Mouse (Mus musculus): Measurements from ENCODE around the gene Kcnh7. TPM values are rescaled to one million over a fixed set of nuclear protein-coding genes. Genes with fewer than 3 reads are reported as not detected.

Gene Kcnh7
- polyA plus RNA-seq, 1 experiment: not detected

- H3K36me3 ChIP-seq (ENCODE audit: control insufficient read depth, insufficient read depth): no peaks in the 10 kb centered on the region
- H3K27me3 ChIP-seq (ENCODE audit: control insufficient read depth, insufficient read depth, insufficient read length): no peaks in the 10 kb centered on the region
- no peak overlapping the region for H3ac ChIP-seq (ENCODE audit: control insufficient read depth, insufficient read length, low read depth)
- TF ChIP-seq CEBPB (IDR thresholded peaks at IDR 0.05; ENCODE audit: low read depth) (no peak), MAX (IDR thresholded peaks at IDR 0.05) (no peak), USF1 (IDR thresholded peaks at IDR 0.05; ENCODE audit: low read depth) (no peak), MYOD1 (IDR thresholded peaks at IDR 0.05; ENCODE audit: control insufficient read depth, insufficient read length, low read depth) (no peak), MYOG (IDR thresholded peaks at IDR 0.05; ENCODE audit: control insufficient read depth, extremely low read depth, insufficient read length) (no peak), CTCF (IDR thresholded peaks at IDR 0.05; ENCODE audit: control insufficient read depth, insufficient read depth, insufficient read length) (no peak), FOSL1 (IDR thresholded peaks at IDR 0.05; ENCODE audit: insufficient read depth, low read length, poor library complexity, severe bottlenecking) (no peak)
- no peaks in the 10 kb centered on the region for H3K79me3 ChIP-seq (ENCODE audit: low read depth)
- no peak overlapping the region for H3K4me3 ChIP-seq (ENCODE audit: insufficient read depth, poor library complexity, severe bottlenecking)
- no peaks in the 10 kb centered on the region for H3K79me2 ChIP-seq (ENCODE audit: control insufficient read depth, insufficient read depth)
Measured at GRCm38 (mm10) chr2:62664839-62665238, 519.2 kb downstream of the Kcnh7 start.

GRCm38 (mm10) chr2:62664135-62664670 is 519.9 kb downstream of the Kcnh7 start, which contains the start of gene Gca:
Gene Gca, plus strand, starts transcription at chr2:62664285.
- peak within 1 kb of the TSS; percentile 12 for H3ac ChIP-seq (ENCODE audit: control insufficient read depth, insufficient read length, low read depth)
- H3K79me3 ChIP-seq (ENCODE audit: low read depth): no peaks in the 10 kb centered on the region
- no peaks in the 10 kb centered on the region for H3K79me2 ChIP-seq (ENCODE audit: control insufficient read depth, insufficient read depth)
- no peak within 1 kb of the TSS for H3K4me3 ChIP-seq (ENCODE audit: insufficient read depth, poor library complexity, severe bottlenecking)
- no peaks in the 10 kb centered on the region for H3K36me3 ChIP-seq (ENCODE audit: control insufficient read depth, insufficient read depth)
- H3K27me3 ChIP-seq (ENCODE audit: control insufficient read depth, insufficient read depth, insufficient read length): no peaks in the 10 kb centered on the region
- TF ChIP-seq FOSL1 (IDR thresholded peaks at IDR 0.05; ENCODE audit: insufficient read depth, low read length, poor library complexity, severe bottlenecking): no peak
- no peak for TF ChIP-seq MAX (IDR thresholded peaks at IDR 0.05)
- TF ChIP-seq MYOD1 (IDR thresholded peaks at IDR 0.05; ENCODE audit: control insufficient read depth, insufficient read length, low read depth): no peak
- no peak for TF ChIP-seq MYOG (IDR thresholded peaks at IDR 0.05; ENCODE audit: control insufficient read depth, extremely low read depth, insufficient read length)
- TF ChIP-seq CEBPB (IDR thresholded peaks at IDR 0.05; ENCODE audit: low read depth): no peak
- TF ChIP-seq USF1 (IDR thresholded peaks at IDR 0.05; ENCODE audit: low read depth): no peak
- no peak for TF ChIP-seq CTCF (IDR thresholded peaks at IDR 0.05; ENCODE audit: control insufficient read depth, insufficient read depth, insufficient read length)

GRCm38 (mm10) chr2:62662560-62662959 is 521.5 kb downstream of the Kcnh7 start:
- Histone ChIP-seq H3K36me3 (ENCODE audit: control insufficient read depth, insufficient read depth) (no peaks in the 10 kb centered on the region), H3K27me3 (ENCODE audit: control insufficient read depth, insufficient read depth, insufficient read length) (no peaks in the 10 kb centered on the region), H3K4me3 (ENCODE audit: insufficient read depth, poor library complexity, severe bottlenecking) (no peak overlapping the region), H3K79me3 (ENCODE audit: low read depth) (no peaks in the 10 kb centered on the region), H3ac (ENCODE audit: control insufficient read depth, insufficient read length, low read depth) (no peak overlapping the region), H3K79me2 (ENCODE audit: control insufficient read depth, insufficient read depth) (no peaks in the 10 kb centered on the region)
- TF ChIP-seq MYOG (IDR thresholded peaks at IDR 0.05; ENCODE audit: control insufficient read depth, extremely low read depth, insufficient read length) (no peak), FOSL1 (IDR thresholded peaks at IDR 0.05; ENCODE audit: insufficient read depth, low read length, poor library complexity, severe bottlenecking) (no peak), CTCF (IDR thresholded peaks at IDR 0.05; ENCODE audit: control insufficient read depth, insufficient read depth, insufficient read length) (no peak), MYOD1 (IDR thresholded peaks at IDR 0.05; ENCODE audit: control insufficient read depth, insufficient read length, low read depth) (no peak), CEBPB (IDR thresholded peaks at IDR 0.05; ENCODE audit: low read depth) (no peak), USF1 (IDR thresholded peaks at IDR 0.05; ENCODE audit: low read depth) (no peak), MAX (IDR thresholded peaks at IDR 0.05) (no peak)

GRCm38 (mm10) chr2:62660565-62660964 is 523.5 kb downstream of the Kcnh7 start:
- H3K79me2 ChIP-seq (ENCODE audit: control insufficient read depth, insufficient read depth): no peaks in the 10 kb centered on the region
- no peak for TF ChIP-seq CTCF (IDR thresholded peaks at IDR 0.05; ENCODE audit: control insufficient read depth, insufficient read depth, insufficient read length)
- TF ChIP-seq FOSL1 (IDR thresholded peaks at IDR 0.05; ENCODE audit: insufficient read depth, low read length, poor library complexity, severe bottlenecking): no peak
- TF ChIP-seq CEBPB (IDR thresholded peaks at IDR 0.05; ENCODE audit: low read depth): no peak
- TF ChIP-seq USF1 (IDR thresholded peaks at IDR 0.05; ENCODE audit: low read depth): no peak
- TF ChIP-seq MAX (IDR thresholded peaks at IDR 0.05): no peak
- no peak for TF ChIP-seq MYOG (IDR thresholded peaks at IDR 0.05; ENCODE audit: control insufficient read depth, extremely low read depth, insufficient read length)
- no peak for TF ChIP-seq MYOD1 (IDR thresholded peaks at IDR 0.05; ENCODE audit: control insufficient read depth, insufficient read length, low read depth)
- no peaks in the 10 kb centered on the region for H3K79me3 ChIP-seq (ENCODE audit: low read depth)
- no peak overlapping the region for H3ac ChIP-seq (ENCODE audit: control insufficient read depth, insufficient read length, low read depth)
- no peak overlapping the region for H3K4me3 ChIP-seq (ENCODE audit: insufficient read depth, poor library complexity, severe bottlenecking)
- H3K27me3 ChIP-seq (ENCODE audit: control insufficient read depth, insufficient read depth, insufficient read length): no peaks in the 10 kb centered on the region
- H3K36me3 ChIP-seq (ENCODE audit: control insufficient read depth, insufficient read depth): no peaks in the 10 kb centered on the region

GRCm38 (mm10) chr2:62656072-62656471 is 528.0 kb downstream of the Kcnh7 start:
- Histone ChIP-seq H3K36me3 (ENCODE audit: control insufficient read depth, insufficient read depth) (no peaks in the 10 kb centered on the region), H3K4me3 (ENCODE audit: insufficient read depth, poor library complexity, severe bottlenecking) (no peak overlapping the region), H3K27me3 (ENCODE audit: control insufficient read depth, insufficient read depth, insufficient read length) (no peaks in the 10 kb centered on the region), H3K79me2 (ENCODE audit: control insufficient read depth, insufficient read depth) (no peaks in the 10 kb centered on the region), H3K79me3 (ENCODE audit: low read depth) (no peaks in the 10 kb centered on the region), H3ac (ENCODE audit: control insufficient read depth, insufficient read length, low read depth) (no peak overlapping the region)
- no peak for TF ChIP-seq CTCF (IDR thresholded peaks at IDR 0.05; ENCODE audit: control insufficient read depth, insufficient read depth, insufficient read length)
- no peak for TF ChIP-seq CEBPB (IDR thresholded peaks at IDR 0.05; ENCODE audit: low read depth)
- no peak for TF ChIP-seq FOSL1 (IDR thresholded peaks at IDR 0.05; ENCODE audit: insufficient read depth, low read length, poor library complexity, severe bottlenecking)
- TF ChIP-seq MYOD1 (IDR thresholded peaks at IDR 0.05; ENCODE audit: control insufficient read depth, insufficient read length, low read depth): no peak
- TF ChIP-seq USF1 (IDR thresholded peaks at IDR 0.05; ENCODE audit: low read depth): no peak
- TF ChIP-seq MYOG (IDR thresholded peaks at IDR 0.05; ENCODE audit: control insufficient read depth, extremely low read depth, insufficient read length): no peak
- TF ChIP-seq MAX (IDR thresholded peaks at IDR 0.05): no peak

Data from C2C12 (cell line).